In genomic region chrX:140983206-140983960, GRCm38 (mm10) we compare ENCODE assay signal across 10 mouse cellular contexts. TPM values are rescaled to one million over a fixed set of nuclear protein-coding genes. Genes with fewer than 3 reads are reported as not detected.
A peak's percentile ranks its signal among the peaks of the same experiment; 100 is the strongest.
DNase-seq lines count a peak whose midpoint lies in the region; ATAC-seq lines count a peak whose summit lies in the region.
"Had no signal": no experiment of that assay in that cellular context is flagged by ENCODE, and none has a peak within 500 bp of the region (broad histone marks: within the 10 kb centered on the region; RNA-seq: fewer than 3 reads in every experiment).

No protein-coding gene starts in this region.

- H3K4me1 ChIP-seq in brown adipose tissue, adult 24 weeks (ENCODE audit: control insufficient read depth, insufficient read depth, insufficient read length, low read length): peaks cover 22% of the 10 kb centered on the region

- H3K4me3 ChIP-seq in brown adipose tissue, adult 24 weeks (ENCODE audit: insufficient read depth, low read depth, low read length): no peak overlapping the region
- H3K4me3 ChIP-seq: erythroblast, embryonic 14.5 days had no signal

- ATAC-seq in monocyte, adult 5-6 weeks (replicated peaks; ENCODE audit: insufficient number of reproducible peaks, low FRiP score, low TSS enrichment, poor library complexity, severe bottlenecking): no peak

- H3K27ac ChIP-seq in brown adipose tissue, adult 24 weeks (replicated peaks; ENCODE audit: low read depth, low read length): peak overlapping the region; percentile 58

- peak; percentile 18 to 37 for DNase-seq in gastrocnemius, adult 8-10 months (ENCODE audit: low spot score in 2 of 2)
- DNase-seq in gastrocnemius, postnatal 25 days: no peak
- peak; percentile 4 for DNase-seq in A20 (ENCODE audit: low read depth, low spot score)
- peak; percentile 14 for DNase-seq in kidney, postnatal 14 days
- DNase-seq in urinary bladder, postnatal 14 days (ENCODE audit: low spot score): no peak
- no peak for DNase-seq in cerebellum, postnatal 14 days
- DNase-seq: cerebellum, adult 8-10 months had no signal

RNA-seq across cellular contexts. Expression of gene Atg4a, which starts 26.7 kb away (rescaled TPM):
- total RNA-seq in gastrocnemius, adult 8-10 months (2022): 10 to 100 TPM; 18.2 to 29.3 (median 24.1) TPM
- total RNA-seq in gastrocnemius, postnatal 25 days (2021): 10 to 100 TPM; 17.0 TPM
- 14.3 and 15.8 TPM in 2 replicates for polyA plus RNA-seq in brown adipose tissue, adult 24 weeks (2012; ENCODE audit: insufficient read depth, insufficient read length, missing spikeins)
- total RNA-seq in monocyte, adult 5-6 weeks (2017): 32.5 to 41.4 TPM (median 40.1 TPM) in 3 replicates

RNA-seq across cellular contexts. Expression of gene Psmd10, which starts 26.9 kb away (rescaled TPM):
- total RNA-seq in gastrocnemius, adult 8-10 months (2022): 10 to 100 TPM in 3 of 4 experiments, 1 to 10 TPM in 1; 9.9 to 12.5 (median 11.1) TPM
- 10 to 100 TPM in 1 of 2 experiments, 1 to 10 TPM in 1; 8.2 to 11.9 TPM for total RNA-seq in gastrocnemius, postnatal 25 days (2021)
- polyA plus RNA-seq in brown adipose tissue, adult 24 weeks (2012; ENCODE audit: insufficient read depth, insufficient read length, missing spikeins): 23.5 and 25.7 TPM in 2 replicates
- 36.5 to 48.1 TPM (median 45.6 TPM) in 3 replicates for total RNA-seq in monocyte, adult 5-6 weeks (2017)

Comparison
In these comparisons a context has a peak if more than half of its experiments do, and no peak if none do; other contexts are left out.
1. DNase-seq: peak in gastrocnemius, adult 8-10 months (2 of 2), A20 (single experiment) and kidney, postnatal 14 days (single experiment); none in gastrocnemius, postnatal 25 days (single experiment), urinary bladder, postnatal 14 days (single experiment) and cerebellum, postnatal 14 days (0 of 2).